Mouse (Mus musculus) liver, embryonic 13.5 days (tissue): ENCODE measurements at regions not wholly inside any gene's neighbourhood (a gene's known extent, or its start where the extent isn't known, plus 50 kb on each side); places are given as distances from the start of the nearest gene placed in this dataset.
A peak's percentile ranks its signal among the peaks of the same experiment; 100 is the strongest.

Source experiments
- ATAC-seq: fragments of 200-750 bp; cut with Nextera tagmentation; 2 replicates; pipeline ENCODE4 v1.8.0; 2017; ENCODE audit warnings: low read depth, mild to moderate bottlenecking, moderate number of reproducible peaks, moderate library complexity
- DNase-seq: peaks from one replicate; pipeline ENCODE4 v3.0.0; 2022
- H3K27ac ChIP-seq: fragments of 300-500 bp; sonication (generic); 2 replicates; pipeline ENCODE4 v1.5.1; 2015; ENCODE audit warnings: moderate library complexity, mild to moderate bottlenecking, inconsistent platforms
- H3K27me3 ChIP-seq: fragments of 300-500 bp; sonication (generic); 2 replicates; pipeline ENCODE4 v1.6.1; 2015; ENCODE audit warnings: mild to moderate bottlenecking, inconsistent platforms
- H3K36me3 ChIP-seq: fragments of 300-500 bp; sonication (generic); 2 replicates; pipeline ENCODE4 v1.6.1; 2015; ENCODE audit warnings: mild to moderate bottlenecking, inconsistent platforms
- H3K4me1 ChIP-seq: fragments of 300-500 bp; sonication (generic); replicated peaks from 2 replicates; pipeline ENCODE4 v1.6.1; 2015; ENCODE audit warnings: inconsistent platforms
- H3K4me2 ChIP-seq: fragments of 300-500 bp; sonication (generic); 2 replicates; pipeline ENCODE4 v1.6.1; 2015; ENCODE audit warnings: inconsistent platforms, mild to moderate bottlenecking, moderate library complexity
- H3K4me3 ChIP-seq: fragments of 300-500 bp; sonication (generic); replicated peaks from 2 replicates; pipeline ENCODE4 v1.5.1; 2015; ENCODE audit warnings: mild to moderate bottlenecking, inconsistent platforms
- H3K9ac ChIP-seq: fragments of 300-500 bp; sonication (generic); 2 replicates; pipeline ENCODE4 v1.6.1; 2015; ENCODE audit warnings: mild to moderate bottlenecking, inconsistent platforms
- H3K9me3 ChIP-seq: fragments of 300-500 bp; sonication (generic); replicated peaks from 2 replicates; pipeline ENCODE4 v1.6.1; 2016; ENCODE audit warnings: inconsistent platforms
- WGBS: fragments of 180-500 bp; shearing (Covaris S2); methylation state at CpG from one replicate; pipeline ENCODE4 v1.1.7; 2015; ENCODE audit not compliant: insufficient replicate concordance; 5-methylcytosine and 5-hydroxymethylcytosine counted together

DNA sequence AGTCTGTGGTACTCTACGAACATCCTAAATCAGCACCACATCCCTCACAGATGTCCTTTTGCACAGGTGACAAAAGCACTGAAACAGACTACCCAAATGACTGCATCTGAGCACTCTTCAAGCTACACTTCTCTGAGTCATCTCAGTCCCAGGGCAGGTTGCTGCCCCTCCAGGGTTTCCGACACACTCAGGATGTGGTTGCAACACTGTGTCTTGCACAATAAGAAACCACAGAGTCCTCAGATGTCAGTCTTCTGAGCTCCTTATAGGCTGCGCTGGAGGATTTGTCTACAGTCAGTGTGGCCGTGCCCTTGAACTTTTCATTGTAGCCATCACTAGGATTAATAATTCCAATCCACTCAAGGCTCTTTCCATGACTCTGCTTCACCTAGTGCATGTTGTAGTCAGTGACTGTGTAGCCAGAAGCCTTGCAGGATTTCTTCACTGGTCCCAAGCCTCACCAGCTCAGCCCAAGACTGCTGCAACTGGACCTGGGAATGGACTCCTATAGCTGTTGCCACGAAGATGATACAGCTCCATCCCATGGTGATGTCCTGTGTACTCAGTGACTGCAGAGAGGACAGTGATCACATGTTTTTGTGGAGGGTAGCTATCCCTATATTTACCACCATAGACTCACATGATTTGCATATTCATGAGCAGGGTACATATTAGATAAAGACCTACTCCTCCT lies 1103.3 kb upstream of the Tenm3 start:
- DNase-seq (no peak), ATAC-seq (peak; percentile 63)
- no peak overlapping the region for H3K4me3 ChIP-seq
- no peaks in the 10 kb centered on the region for H3K4me1 ChIP-seq
- no peaks in the 10 kb centered on the region for H3K36me3 ChIP-seq
- H3K27me3 ChIP-seq, result no peaks in the 10 kb centered on the region
- 30% methylated on average over 5 of the region's 5 CpGs for WGBS
- H3K9me3 ChIP-seq, result no peaks in the 10 kb centered on the region
- no peak overlapping the region for H3K4me2 ChIP-seq
- no peak overlapping the region for H3K9ac ChIP-seq
- H3K27ac ChIP-seq, result no peak overlapping the region

DNA sequence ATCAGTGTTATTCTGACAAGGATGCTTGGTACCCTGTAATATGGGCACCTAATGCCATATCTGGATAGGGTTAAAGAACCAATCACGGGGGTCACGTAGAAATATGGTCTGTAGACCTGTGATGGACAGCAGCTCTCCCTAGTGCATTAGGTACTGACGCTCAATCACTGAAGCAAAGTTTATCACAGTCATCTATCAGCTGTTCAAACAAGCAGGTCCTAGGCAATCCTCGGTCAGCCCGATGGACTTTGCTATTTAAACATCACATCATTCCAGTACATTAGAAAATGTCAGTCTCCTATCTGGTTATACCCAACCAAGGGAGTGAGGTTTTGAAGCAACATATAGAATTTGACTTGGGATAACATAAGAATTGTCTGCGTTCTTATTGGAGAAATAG lies 1088.4 kb upstream of the Tenm3 start:
- WGBS, result 60% methylated on average over 6 of the region's 6 CpGs
- ATAC-seq, result peak; percentile 50
- Histone ChIP-seq H3K9ac (no peak overlapping the region), H3K36me3 (no peaks in the 10 kb centered on the region), H3K4me2 (no peak overlapping the region), H3K27me3 (no peaks in the 10 kb centered on the region), H3K27ac (no peak overlapping the region), H3K9me3 (no peaks in the 10 kb centered on the region), H3K4me1 (no peaks in the 10 kb centered on the region), H3K4me3 (no peak overlapping the region)
- DNase-seq, result no peak

DNA sequence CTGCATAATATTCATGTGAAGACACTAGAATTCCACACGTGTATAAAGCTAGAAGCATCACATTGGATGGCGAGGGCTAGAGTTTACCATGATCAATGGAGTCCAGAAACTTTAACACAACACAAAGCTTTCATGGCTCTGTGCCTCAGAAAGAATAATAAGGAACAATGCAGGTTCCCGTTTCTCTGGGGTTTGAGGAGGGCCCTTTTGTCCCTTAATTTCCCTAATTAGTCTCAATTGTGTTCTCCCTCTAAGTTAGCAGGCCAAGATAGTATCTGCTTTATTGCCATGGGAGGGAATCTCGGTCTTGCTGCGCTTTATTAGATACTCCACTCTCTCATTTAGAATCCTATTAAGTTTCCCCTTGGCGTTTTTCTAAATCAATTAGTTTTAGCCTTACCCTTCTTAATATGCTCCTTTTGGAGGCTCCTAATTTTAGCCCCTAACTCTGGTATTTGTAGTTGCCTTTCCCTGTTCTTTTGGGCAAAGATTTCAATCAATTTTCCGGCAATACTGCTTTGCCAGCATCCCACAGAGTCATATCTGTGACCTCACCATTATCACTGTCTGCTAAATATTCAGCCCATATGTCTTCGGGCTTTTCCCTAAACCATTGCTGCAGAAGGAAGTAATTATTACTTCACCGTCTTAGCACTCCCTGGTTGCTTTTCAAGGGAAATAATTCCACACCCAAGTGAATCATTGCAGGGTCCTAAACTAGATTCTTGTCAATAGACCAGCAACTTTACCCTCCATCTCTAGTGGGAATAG lies 1082.8 kb upstream of the Tenm3 start:
- Histone ChIP-seq H3K4me3 (no peak overlapping the region), H3K9me3 (no peaks in the 10 kb centered on the region), H3K9ac (no peak overlapping the region), H3K36me3 (no peaks in the 10 kb centered on the region), H3K27me3 (no peaks in the 10 kb centered on the region), H3K4me2 (no peak overlapping the region), H3K27ac (no peak overlapping the region), H3K4me1 (no peaks in the 10 kb centered on the region)
- ATAC-seq, result no peak
- DNase-seq, result no peak
- 59% methylated on average over 9 of the region's 9 CpGs for WGBS

DNA sequence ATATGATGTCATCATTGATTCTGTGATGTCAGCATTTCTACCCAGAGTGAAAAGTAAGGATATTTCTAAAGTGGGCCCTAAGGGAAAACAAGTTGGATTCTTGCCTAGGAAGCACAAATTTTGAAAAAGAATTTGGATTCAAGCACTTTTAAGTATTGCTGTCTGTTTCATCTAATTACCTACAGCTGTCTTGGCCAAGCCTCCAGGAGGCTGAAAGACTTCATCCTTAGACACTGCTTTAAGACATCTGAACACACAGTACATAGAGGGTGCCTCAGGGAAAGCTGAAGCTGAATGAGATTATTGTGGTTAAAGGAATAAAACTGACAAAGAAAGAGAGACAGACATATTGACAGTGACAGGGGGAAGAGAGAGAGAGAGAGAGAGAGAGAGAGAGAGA lies 1061.3 kb upstream of the Tenm3 start:
- Histone ChIP-seq H3K4me2 (no peak overlapping the region), H3K9me3 (no peaks in the 10 kb centered on the region), H3K4me1 (no peaks in the 10 kb centered on the region), H3K4me3 (no peak overlapping the region), H3K27me3 (no peaks in the 10 kb centered on the region), H3K36me3 (no peaks in the 10 kb centered on the region), H3K9ac (no peak overlapping the region), H3K27ac (no peak overlapping the region)
- no peak for ATAC-seq
- no peak for DNase-seq

DNA sequence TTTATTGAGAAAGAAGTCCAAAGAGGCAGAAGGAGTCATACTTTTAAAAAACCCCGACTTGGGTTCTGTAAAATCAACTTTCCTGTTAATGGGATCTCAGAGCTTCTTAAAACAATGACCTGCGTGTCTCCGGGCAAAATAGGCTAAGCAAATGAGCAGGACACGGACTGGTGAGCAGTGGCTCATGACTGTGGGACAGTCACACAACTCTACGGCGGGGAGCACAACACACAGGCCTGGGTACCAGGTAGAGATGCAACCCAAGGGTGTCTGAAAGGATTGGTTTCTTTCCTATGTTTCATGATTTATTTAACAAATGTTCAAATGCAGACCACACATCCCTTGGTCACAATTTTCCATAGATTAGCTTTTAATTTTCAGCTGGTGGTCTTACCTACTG lies 1058.3 kb upstream of the Tenm3 start:
- H3K27me3 ChIP-seq, result no peaks in the 10 kb centered on the region
- H3K27ac ChIP-seq, result no peak overlapping the region
- 71% methylated on average over 6 of the region's 6 CpGs for WGBS
- H3K4me3 ChIP-seq, result no peak overlapping the region
- H3K4me1 ChIP-seq, result no peaks in the 10 kb centered on the region
- ATAC-seq, result no peak
- H3K9ac ChIP-seq, result no peak overlapping the region
- no peak for DNase-seq
- no peaks in the 10 kb centered on the region for H3K36me3 ChIP-seq
- no peak overlapping the region for H3K4me2 ChIP-seq
- no peaks in the 10 kb centered on the region for H3K9me3 ChIP-seq

DNA sequence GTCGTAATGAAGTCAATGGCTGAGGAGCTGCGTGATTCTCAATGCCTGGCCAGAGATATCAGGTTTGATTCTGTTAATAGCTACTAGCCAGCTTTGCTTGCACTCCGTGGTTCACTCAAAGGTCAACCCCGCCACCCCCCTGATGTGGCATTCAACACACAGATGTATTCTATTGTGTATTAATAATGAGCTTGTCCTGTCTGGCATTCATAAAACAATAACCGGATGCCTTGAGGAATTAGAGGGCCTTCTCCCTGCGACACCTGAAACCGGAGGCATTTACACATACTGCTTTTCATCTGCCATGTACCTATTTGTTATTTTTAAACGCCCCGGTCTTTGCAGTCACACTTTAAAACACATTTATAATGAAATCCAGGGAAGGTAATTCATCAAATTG lies 1057.8 kb upstream of the Tenm3 start:
- H3K27me3 ChIP-seq, result no peaks in the 10 kb centered on the region
- H3K36me3 ChIP-seq, result no peaks in the 10 kb centered on the region
- no peak overlapping the region for H3K4me2 ChIP-seq
- WGBS, result 73% methylated on average over 9 of the region's 9 CpGs
- H3K4me1 ChIP-seq, result no peaks in the 10 kb centered on the region
- H3K4me3 ChIP-seq, result no peak overlapping the region
- H3K9me3 ChIP-seq, result no peaks in the 10 kb centered on the region
- DNase-seq, result no peak
- no peak overlapping the region for H3K9ac ChIP-seq
- no peak for ATAC-seq
- no peak overlapping the region for H3K27ac ChIP-seq
